Mouse (Mus musculus) limb, embryonic 13.5 days (tissue): ENCODE data around the gene Myf5. TPM values are rescaled to one million over a fixed set of nuclear protein-coding genes. Genes with fewer than 3 reads are reported as not detected.

Experiments used
- ATAC-seq: fragments of 200-750 bp; cut with Nextera tagmentation; 2 replicates; pipeline ENCODE4 v1.8.0; 2017; ENCODE audit warnings: low read depth, moderate number of reproducible peaks, moderate TSS enrichment; ENCODE audit not compliant: low FRiP score
- H3K27ac ChIP-seq: fragments of 300-500 bp; sonication (generic); 2 replicates; pipeline ENCODE4 v1.5.1; 2015; ENCODE audit warnings: inconsistent platforms, mild to moderate bottlenecking, moderate library complexity
- H3K27me3 ChIP-seq: fragments of 300-500 bp; sonication (generic); 2 replicates; pipeline ENCODE4 v1.6.1; 2015; ENCODE audit warnings: mild to moderate bottlenecking, inconsistent platforms
- H3K36me3 ChIP-seq: fragments of 300-500 bp; sonication (generic); 2 replicates; pipeline ENCODE4 v1.6.1; 2015; ENCODE audit warnings: inconsistent platforms, mild to moderate bottlenecking, moderate library complexity
- H3K4me1 ChIP-seq: fragments of 300-500 bp; sonication (generic); 2 replicates; pipeline ENCODE4 v1.6.1; 2015; ENCODE audit warnings: inconsistent platforms
- H3K4me2 ChIP-seq: fragments of 300-500 bp; sonication (generic); replicated peaks from 2 replicates; pipeline ENCODE4 v1.6.1; 2015; ENCODE audit warnings: inconsistent platforms, mild to moderate bottlenecking, moderate library complexity
- H3K4me3 ChIP-seq: fragments of 300-500 bp; sonication (generic); 2 replicates; pipeline ENCODE4 v1.5.1; 2015; ENCODE audit warnings: moderate library complexity, mild to moderate bottlenecking, inconsistent platforms
- H3K9ac ChIP-seq: fragments of 300-500 bp; sonication (generic); 2 replicates; pipeline ENCODE4 v1.6.1; 2015; ENCODE audit warnings: mild to moderate bottlenecking, inconsistent platforms
- H3K9me3 ChIP-seq: fragments of 300-500 bp; sonication (generic); 2 replicates; pipeline ENCODE4 v1.6.1; 2016; ENCODE audit warnings: inconsistent platforms
- WGBS: fragments of 180-500 bp; shearing (Covaris S2); methylation state at CpG from one replicate; pipeline ENCODE4 v1.1.7; 2015; 5-methylcytosine and 5-hydroxymethylcytosine counted together
- polyA plus RNA-seq: library from polyadenylated mRNA; unstranded; fragments of >200 nt; fragmentation: Nextera tagmentation; extraction: Ambion mirVana; gene quantifications from 2 replicates; pipeline ENCODE4 v1.2.1, GENCODE M21; 2015

The Myf5 gene
- polyA plus RNA-seq, 1 experiment from 2014 or later = 21.1 TPM

DNA sequence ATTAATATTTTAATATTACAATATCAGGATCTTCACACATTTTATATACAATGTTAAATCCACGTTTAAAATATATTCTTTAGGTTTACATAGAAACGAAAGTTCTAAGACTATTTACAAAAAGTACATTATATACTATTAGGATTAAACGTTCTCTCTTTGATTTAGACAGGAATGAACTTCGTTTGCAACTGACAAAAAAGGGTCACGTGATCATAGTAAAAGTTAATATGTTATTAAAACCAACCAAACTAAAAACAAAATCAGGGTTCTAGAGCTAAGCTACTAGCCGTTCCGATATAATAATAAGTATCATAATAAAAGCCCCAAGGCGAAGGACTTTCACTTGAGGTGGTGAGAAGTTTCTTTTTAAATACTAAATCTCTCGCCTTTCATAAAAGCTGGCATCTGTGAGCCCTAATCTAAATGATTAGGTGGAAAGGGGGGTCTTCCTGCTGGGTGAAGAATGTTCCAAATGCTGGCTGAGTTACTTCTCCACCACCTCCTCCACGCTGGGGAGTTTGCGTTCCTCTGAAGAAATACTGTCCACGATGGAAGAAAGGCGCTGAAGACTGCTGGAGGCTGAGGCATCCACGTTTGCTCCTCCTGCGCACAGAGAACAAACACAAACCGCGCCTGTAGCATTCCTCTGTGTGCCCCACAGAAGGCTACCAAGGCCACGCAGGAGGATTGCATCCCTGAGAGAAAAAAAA is 7.1 kb upstream of the Myf5 start:
- Histone ChIP-seq H3K27me3 (peaks cover 11% of the 10 kb centered on the region), H3K4me2 (peak overlapping the region; percentile 62), H3K4me1 (peaks cover 11% of the 10 kb centered on the region), H3K36me3 (no peaks in the 10 kb centered on the region), H3K27ac (no peak overlapping the region), H3K9me3 (no peaks in the 10 kb centered on the region), H3K9ac (peak overlapping the region; percentile 46; the same call in 1 of the 2 replicates), H3K4me3 (peak overlapping the region; percentile 33)
- peak; percentile 54 for ATAC-seq
- WGBS = 33% methylated on average over 18 of the region's 18 CpGs

DNA sequence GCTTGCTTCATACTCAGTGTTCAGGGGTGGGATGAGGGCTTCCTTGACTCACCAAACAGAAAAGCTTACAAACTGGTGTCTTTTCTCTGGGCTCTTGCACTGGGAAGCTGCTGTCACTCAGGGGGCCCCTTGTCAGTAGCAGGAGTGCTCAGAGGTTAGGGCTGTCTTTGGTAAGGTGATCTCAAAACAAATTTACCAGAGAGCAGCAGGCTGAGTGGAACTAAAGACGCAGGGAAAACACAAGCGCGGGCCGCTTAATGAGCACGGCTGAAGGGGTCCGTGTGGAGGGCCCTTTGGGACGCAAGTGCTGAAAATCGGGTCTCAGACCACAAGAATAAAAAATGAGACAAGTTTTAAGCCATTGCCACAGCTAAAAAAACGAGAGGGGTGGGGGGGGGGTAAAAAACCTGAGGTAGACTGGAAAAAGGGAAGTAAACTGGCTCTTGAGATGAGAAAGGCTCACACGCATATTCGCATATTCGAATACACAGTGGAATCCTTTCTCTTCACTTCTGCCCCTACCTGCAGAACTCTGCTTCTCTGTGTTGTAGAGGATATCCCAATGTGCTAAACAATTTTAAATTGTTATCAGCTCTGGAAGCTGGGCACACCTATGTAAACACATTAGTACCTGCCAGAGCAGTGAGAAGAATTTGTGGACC is 2.9 kb upstream of the Myf5 start:
- no peak overlapping the region for H3K27ac ChIP-seq
- WGBS = 26% methylated on average over 12 of the region's 12 CpGs
- peak overlapping the region; percentile 42 for H3K4me2 ChIP-seq
- no peak overlapping the region for H3K4me3 ChIP-seq
- H3K9me3 ChIP-seq = no peaks in the 10 kb centered on the region
- no peak overlapping the region for H3K9ac ChIP-seq
- ATAC-seq = no peak
- H3K4me1 ChIP-seq = peaks cover 5% of the 10 kb centered on the region
- H3K27me3 ChIP-seq = peaks cover 35% of the 10 kb centered on the region
- no peaks in the 10 kb centered on the region for H3K36me3 ChIP-seq

DNA sequence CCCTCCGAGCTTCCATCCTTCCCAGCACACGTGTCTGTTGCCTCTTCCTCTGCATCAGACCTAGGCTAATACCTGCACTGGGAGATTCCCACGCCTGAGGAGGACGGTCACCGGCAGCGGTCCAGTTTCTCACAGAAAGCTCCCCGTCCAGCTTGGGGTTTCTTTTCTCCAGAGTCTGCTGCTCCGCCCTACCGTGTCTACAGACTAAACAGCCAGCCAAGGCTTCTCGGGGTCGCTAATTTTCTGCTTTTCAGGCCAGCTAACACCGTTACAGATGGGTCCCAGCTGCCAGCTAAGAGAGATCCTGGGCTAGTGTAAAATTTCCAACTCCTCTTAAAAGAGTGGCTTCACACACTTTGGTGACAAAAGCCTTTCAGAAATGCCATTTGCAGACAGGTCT is 836 bp upstream of the Myf5 start:
- Histone ChIP-seq H3K9me3 (no peaks in the 10 kb centered on the region), H3K4me1 (no peaks in the 10 kb centered on the region), H3K9ac (no peak overlapping the region), H3K36me3 (no peaks in the 10 kb centered on the region), H3K27ac (no peak overlapping the region), H3K4me2 (peak overlapping the region; percentile 32; the same call in 1 of the 2 replicates), H3K4me3 (0 out of 2 replicates have a peak overlapping the region, but pooled peaks have one; percentile 10), H3K27me3 (peaks cover 35% of the 10 kb centered on the region)
- no peak for ATAC-seq
- 45% methylated on average over 12 of the region's 12 CpGs for WGBS

DNA sequence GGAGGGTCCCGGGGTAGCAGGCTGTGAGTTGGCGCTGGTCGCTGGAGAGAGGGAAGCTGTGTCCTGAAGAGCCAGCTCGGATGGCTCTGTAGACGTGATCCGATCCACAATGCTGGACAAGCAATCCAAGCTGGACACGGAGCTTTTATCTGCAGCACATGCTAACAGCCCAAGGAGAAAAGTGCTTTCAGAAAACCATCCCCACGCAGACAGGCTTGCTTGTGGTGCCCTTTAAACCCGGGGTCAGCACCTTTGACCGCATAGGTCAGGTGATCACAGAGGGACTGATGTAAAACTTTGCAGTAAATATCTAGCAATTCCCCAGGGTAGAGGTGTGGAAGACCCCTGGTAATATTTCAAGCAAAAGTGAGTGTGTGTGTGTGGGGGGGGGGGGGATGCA is 1.9 kb downstream of the Myf5 start:
- Histone ChIP-seq H3K4me3 (peak overlapping the region; percentile 19), H3K4me1 (no peaks in the 10 kb centered on the region), H3K4me2 (0 out of 2 replicates have a peak overlapping the region, but pooled peaks have one; percentile 1), H3K36me3 (no peaks in the 10 kb centered on the region), H3K27ac (no peak overlapping the region), H3K27me3 (peaks cover 32% of the 10 kb centered on the region), H3K9ac (no peak overlapping the region; the same call in 1 of the 2 replicates), H3K9me3 (no peaks in the 10 kb centered on the region)
- no peak for ATAC-seq
- WGBS = 52% methylated on average over 10 of the region's 10 CpGs

DNA sequence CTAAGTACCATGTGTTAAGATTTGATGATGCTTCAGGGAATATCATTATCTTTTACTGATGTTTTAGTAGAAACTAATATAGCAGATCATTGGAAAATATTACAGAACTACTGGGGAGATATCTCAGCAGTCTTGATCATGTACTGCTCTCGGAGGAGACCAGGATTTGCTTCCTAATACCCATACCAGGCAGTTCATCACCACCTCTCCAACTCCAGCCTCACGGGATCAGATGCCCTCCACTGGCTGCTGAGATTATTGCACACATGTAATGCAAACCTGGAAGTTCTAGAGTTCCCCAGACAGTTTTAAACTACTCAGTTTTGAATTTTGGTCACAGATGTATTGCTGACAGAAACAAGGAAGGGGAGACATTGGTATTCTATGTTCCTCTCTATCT is 12.4 kb downstream of the Myf5 start:
- Histone ChIP-seq H3K36me3 (no peaks in the 10 kb centered on the region), H3K27me3 (no peaks in the 10 kb centered on the region), H3K9ac (no peak overlapping the region), H3K9me3 (no peaks in the 10 kb centered on the region), H3K4me3 (no peak overlapping the region), H3K4me2 (no peak overlapping the region), H3K4me1 (no peaks in the 10 kb centered on the region), H3K27ac (no peak overlapping the region)
- ATAC-seq = no peak
- 48% methylated on average over 2 of the region's 2 CpGs for WGBS

DNA sequence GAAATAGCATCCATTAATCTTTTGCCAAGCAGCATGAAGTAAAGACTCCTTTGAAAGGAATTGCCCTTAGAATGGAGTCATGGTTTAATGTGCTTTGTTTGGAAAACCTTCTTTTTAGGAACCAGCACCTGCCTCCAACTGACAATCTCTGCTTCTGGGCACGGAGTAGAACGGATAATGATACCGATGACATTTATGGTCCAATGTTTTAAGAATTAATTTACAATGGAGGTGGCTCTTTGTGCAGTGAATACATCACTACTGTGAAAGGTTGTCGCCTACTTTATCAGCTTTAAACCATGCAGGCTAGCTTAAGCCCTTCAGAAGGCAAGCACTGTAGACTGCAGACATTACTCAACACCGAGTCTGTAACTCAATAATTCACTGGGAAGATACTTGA is 14.2 kb downstream of the Myf5 start:
- no peak overlapping the region for H3K27ac ChIP-seq
- no peak overlapping the region for H3K4me2 ChIP-seq
- H3K4me1 ChIP-seq = 0 out of 2 replicates have a peak, but pooled peaks cover 3% of the 10 kb centered on the region
- H3K9ac ChIP-seq = no peak overlapping the region
- no peaks in the 10 kb centered on the region for H3K36me3 ChIP-seq
- WGBS = 82% methylated on average over 5 of the region's 5 CpGs
- ATAC-seq = no peak
- H3K27me3 ChIP-seq = no peaks in the 10 kb centered on the region
- H3K4me3 ChIP-seq = no peak overlapping the region
- no peaks in the 10 kb centered on the region for H3K9me3 ChIP-seq

DNA sequence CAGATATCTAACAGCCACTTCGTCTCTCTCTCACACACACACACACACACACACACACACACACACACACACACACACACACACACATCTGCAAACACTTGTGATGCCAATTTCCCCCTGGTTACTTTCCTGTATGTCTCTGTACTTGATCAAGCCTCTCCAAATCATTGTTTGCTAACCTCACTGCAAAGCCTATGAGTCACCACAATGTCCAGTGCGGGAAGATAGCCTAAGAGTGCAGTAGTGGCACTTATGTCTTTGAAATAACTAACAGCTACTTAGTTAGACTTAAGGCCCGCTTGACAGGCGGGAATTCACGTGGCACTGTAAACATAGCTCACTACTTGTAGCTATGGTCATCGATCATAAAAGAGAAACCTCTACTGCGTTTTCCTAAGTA is 18.1 kb downstream of the Myf5 start:
- 80% methylated on average over 7 of the region's 7 CpGs for WGBS
- Histone ChIP-seq H3K27me3 (no peaks in the 10 kb centered on the region), H3K9ac (no peak overlapping the region), H3K27ac (no peak overlapping the region), H3K36me3 (no peaks in the 10 kb centered on the region), H3K4me1 (0 out of 2 replicates have a peak, but pooled peaks cover 3% of the 10 kb centered on the region), H3K4me2 (no peak overlapping the region), H3K4me3 (no peak overlapping the region), H3K9me3 (no peaks in the 10 kb centered on the region)
- ATAC-seq = no peak

DNA sequence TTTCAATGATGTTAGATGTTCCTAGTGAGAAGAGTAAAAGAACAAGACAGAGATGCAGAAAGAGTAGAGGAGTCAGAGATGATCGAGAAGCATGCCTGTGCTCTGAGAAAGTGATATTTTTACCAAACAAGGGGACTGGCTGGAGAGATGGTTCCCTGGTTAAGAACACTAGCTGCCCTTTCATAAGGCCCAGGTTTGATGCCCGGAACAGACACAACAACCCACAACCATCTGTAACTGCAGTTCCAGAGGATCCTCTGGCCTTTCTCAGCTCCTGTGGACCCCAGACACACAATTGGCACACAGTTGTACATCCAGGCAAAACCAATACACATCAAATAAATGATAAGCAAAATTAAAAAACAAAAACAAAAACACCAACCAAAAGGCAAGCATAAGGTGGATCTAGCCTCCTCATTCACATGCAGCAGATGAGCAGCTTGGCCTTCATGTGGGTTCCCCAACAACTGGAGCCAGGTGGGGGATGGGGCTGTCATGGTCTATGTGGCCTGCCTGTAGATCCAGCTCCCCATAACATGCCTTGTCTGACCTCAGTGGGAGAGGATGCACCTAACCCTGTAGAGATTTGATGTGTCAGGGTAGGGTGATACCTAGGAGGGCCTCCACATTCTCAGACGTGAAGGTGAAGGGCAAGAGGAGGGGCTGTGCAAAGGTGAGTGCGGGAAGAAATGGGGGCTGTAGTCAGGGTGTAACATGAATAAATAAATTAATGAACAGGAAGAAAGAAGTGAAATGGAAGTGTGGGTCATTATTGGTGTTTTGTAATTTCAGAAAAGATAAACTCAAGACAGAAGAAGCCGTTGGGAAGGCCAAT is 36.2 kb downstream of the Myf5 start:
- H3K36me3 ChIP-seq = no peaks in the 10 kb centered on the region
- no peak overlapping the region for H3K27ac ChIP-seq
- no peaks in the 10 kb centered on the region for H3K9me3 ChIP-seq
- H3K27me3 ChIP-seq = no peaks in the 10 kb centered on the region
- H3K9ac ChIP-seq = no peak overlapping the region
- H3K4me3 ChIP-seq = no peak overlapping the region
- ATAC-seq = no peak
- WGBS = 88% methylated on average over 5 of the region's 5 CpGs
- H3K4me1 ChIP-seq = no peaks in the 10 kb centered on the region
- no peak overlapping the region for H3K4me2 ChIP-seq

DNA sequence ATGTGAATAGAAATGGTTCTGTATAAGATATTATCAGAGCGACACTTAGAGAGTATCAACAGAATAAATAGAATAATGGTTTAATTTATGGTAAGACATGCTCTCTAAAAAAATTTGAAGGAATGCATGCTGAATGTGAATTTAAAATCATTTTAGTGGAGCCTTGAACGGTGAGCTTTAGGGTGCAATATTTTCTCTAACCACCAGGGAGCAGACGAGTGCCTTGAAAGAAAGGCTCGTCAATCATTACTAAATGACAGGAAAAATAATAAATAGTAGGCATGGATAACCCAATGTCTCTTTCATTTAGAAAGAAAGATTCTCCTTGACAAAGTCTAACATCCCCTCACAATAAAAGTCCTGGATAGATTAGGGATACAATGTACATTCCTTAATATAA is 43.2 kb downstream of the Myf5 start:
- 14% methylated on average over 4 of the region's 4 CpGs for WGBS
- no peaks in the 10 kb centered on the region for H3K27me3 ChIP-seq

DNA sequence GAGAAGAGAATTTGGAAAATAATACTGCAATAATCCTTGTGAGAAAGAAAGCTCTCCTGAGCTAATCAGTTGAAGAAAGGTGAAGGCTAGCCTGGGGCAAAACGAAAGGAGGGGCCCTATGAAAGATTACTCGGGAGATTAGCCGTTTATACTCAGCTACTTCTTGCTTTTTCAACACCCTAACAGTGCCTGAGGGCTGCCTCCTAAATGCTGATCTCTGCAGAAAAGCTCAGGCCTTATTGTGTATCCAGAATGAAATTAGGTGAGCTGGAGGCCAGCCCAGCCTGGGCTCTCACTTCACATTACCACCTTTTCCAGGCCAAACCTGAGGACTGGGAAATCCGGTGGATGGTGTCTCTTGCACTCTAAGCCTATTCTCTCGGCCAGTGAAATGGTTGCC is 49.0 kb downstream of the Myf5 start:
- ATAC-seq = no peak; the same call in 1 of the 2 replicates
- H3K36me3 ChIP-seq = no peaks in the 10 kb centered on the region
- WGBS = 48% methylated on average over 5 of the region's 5 CpGs

More for the DNA sequence above, 43.2 kb downstream of the Myf5 start:
- Histone ChIP-seq H3K4me1 (no peaks in the 10 kb centered on the region), H3K9me3 (no peaks in the 10 kb centered on the region), H3K36me3 (no peaks in the 10 kb centered on the region), H3K27ac (no peak overlapping the region), H3K4me3 (no peak overlapping the region), H3K9ac (no peak overlapping the region), H3K4me2 (no peak overlapping the region)
- ATAC-seq = no peak

More for the DNA sequence above, 49.0 kb downstream of the Myf5 start:
- no peaks in the 10 kb centered on the region for H3K9me3 ChIP-seq
- no peak overlapping the region for H3K4me2 ChIP-seq
- no peak overlapping the region for H3K9ac ChIP-seq
- H3K27me3 ChIP-seq = no peaks in the 10 kb centered on the region
- no peaks in the 10 kb centered on the region for H3K4me1 ChIP-seq
- H3K27ac ChIP-seq = peak overlapping the region; percentile 3; the same call in 1 of the 2 replicates
- H3K4me3 ChIP-seq = no peak overlapping the region
